Mouse (Mus musculus) bone marrow macrophage, adult 2 months (primary cell): ENCODE measurements around the gene Pnmal1. TPM values are rescaled to one million over a fixed set of nuclear protein-coding genes. Genes with fewer than 3 reads are reported as not detected.
A peak's percentile ranks its signal among the peaks of the same experiment; 100 is the strongest.
"Not testable (repeated sequence)": the region's sequence is repeated elsewhere in the genome, so short reads cannot be mapped to it uniquely, and the experiment has no call there.

Source experiments
- H3K27ac ChIP-seq: 2 replicates; pipeline ENCODE4 v1.5.1; 2012; ENCODE audit warnings: low read depth, low read length; ENCODE audit not compliant: insufficient read depth
- H3K4me1 ChIP-seq: 2 replicates; pipeline ENCODE4 v1.6.1; 2012; ENCODE audit warnings: low read length; ENCODE audit not compliant: control insufficient read depth, insufficient read depth
- H3K4me3 ChIP-seq: 2 replicates; pipeline ENCODE4 v1.5.1; 2012; ENCODE audit warnings: mild to moderate bottlenecking, low read length, moderate library complexity; ENCODE audit not compliant: insufficient read depth
- CTCF ChIP-seq: IDR thresholded peaks from 2 replicates; pipeline ENCODE4 v1.5.1; 2012; ENCODE audit warnings: low read depth, mild to moderate bottlenecking, low read length, moderate library complexity
- POLR2A ChIP-seq: IDR thresholded peaks from 2 replicates; pipeline ENCODE4 v1.6.1; 2012; ENCODE audit warnings: mild to moderate bottlenecking, low read depth, low read length, borderline replicate concordance
- polyA plus RNA-seq: library from polyadenylated mRNA; stranded (reverse); fragments of >200 nt; gene quantifications from 2 replicates; pipeline ENCODE4 v1.2.4, GENCODE M21; 2012; ENCODE audit not compliant: missing spikeins, insufficient read depth, insufficient read length

The Pnmal1 gene
- polyA plus RNA-seq, 1 experiment: not detected

- Histone ChIP-seq H3K27ac (no peak overlapping the region), H3K4me3 (peak overlapping the region; percentile 17; the same call in 1 of the 2 replicates)
- TF ChIP-seq CTCF: peak; percentile 93
- no peak for TF ChIP-seq POLR2A
Observed at GRCm38 (mm10) chr7:16949908-16950841, 9.3 kb upstream of the Pnmal1 start.

GRCm38 (mm10) chr7:16950861-16951635 lies 8.4 kb upstream of the Pnmal1 start:
- Histone ChIP-seq H3K4me3 (no peak overlapping the region), H3K4me1 (no peaks in the 10 kb centered on the region), H3K27ac (no peak overlapping the region)
- TF ChIP-seq CTCF (peak; percentile 32; the same call in 1 of the 2 replicates), POLR2A (no peak)

More at GRCm38 (mm10) chr7:16949908-16950841, 9.3 kb upstream of the Pnmal1 start:
- H3K4me1 ChIP-seq: no peaks in the 10 kb centered on the region

GRCm38 (mm10) chr7:16953776-16954175 lies 5.7 kb upstream of the Pnmal1 start:
- H3K27ac ChIP-seq, H3K4me1 ChIP-seq, H3K4me3 ChIP-seq: not testable (repeated sequence)

GRCm38 (mm10) chr7:16955712-16956111 lies 3.8 kb upstream of the Pnmal1 start:
- no peak for TF ChIP-seq POLR2A
- no peak for TF ChIP-seq CTCF
- no peak overlapping the region for H3K4me3 ChIP-seq
- no peaks in the 10 kb centered on the region for H3K4me1 ChIP-seq
- H3K27ac ChIP-seq: no peak overlapping the region

GRCm38 (mm10) chr7:16956410-16957265 lies 2.8 kb upstream of the Pnmal1 start:
- TF ChIP-seq CTCF: no peak
- no peak for TF ChIP-seq POLR2A
- H3K4me1 ChIP-seq: no peaks in the 10 kb centered on the region
- no peak overlapping the region for H3K27ac ChIP-seq
- no peak overlapping the region for H3K4me3 ChIP-seq

GRCm38 (mm10) chr7:16961678-16962077 lies 2.2 kb downstream of the Pnmal1 start:
- TF ChIP-seq CTCF (no peak), POLR2A (no peak)
- Histone ChIP-seq H3K4me1 (no peaks in the 10 kb centered on the region), H3K27ac (no peak overlapping the region), H3K4me3 (no peak overlapping the region)

GRCm38 (mm10) chr7:16968414-16968813 lies 8.9 kb downstream of the Pnmal1 start:
- TF ChIP-seq POLR2A (no peak), CTCF (no peak)
- Histone ChIP-seq H3K27ac (no peak overlapping the region), H3K4me3 (no peak overlapping the region), H3K4me1 (peaks cover 4% of the 10 kb centered on the region; the same call in 1 of the 2 replicates)

GRCm38 (mm10) chr7:16971160-16971559 lies 11.7 kb downstream of the Pnmal1 start:
- Histone ChIP-seq H3K4me1 (peaks cover 5% of the 10 kb centered on the region; the same call in 1 of the 2 replicates), H3K4me3 (no peak overlapping the region), H3K27ac (no peak overlapping the region)
- TF ChIP-seq CTCF (no peak), POLR2A (no peak)

- H3K4me1 ChIP-seq: peaks cover 5% of the 10 kb centered on the region; the same call in 1 of the 2 replicates
- TF ChIP-seq CTCF (no peak), POLR2A (no peak)
- no peak overlapping the region for H3K4me3 ChIP-seq
- H3K27ac ChIP-seq: no peak overlapping the region
Observed at GRCm38 (mm10) chr7:16974018-16974417, 14.5 kb downstream of the Pnmal1 start.
